Mouse (Mus musculus) heart, embryonic 11.5 days (tissue): ENCODE data around the gene Cyp4v3. TPM values are rescaled to one million over a fixed set of nuclear protein-coding genes. Genes with fewer than 3 reads are reported as not detected.

Experiments used
- ATAC-seq: fragments of 200-750 bp; cut with Nextera tagmentation; replicated peaks from 2 replicates; pipeline ENCODE4 v1.8.0; 2017; ENCODE audit warnings: moderate library complexity; ENCODE audit not compliant: insufficient number of reproducible peaks, low FRiP score, low TSS enrichment
- H3K27ac ChIP-seq: fragments of 300-500 bp; sonication (generic); 2 replicates; pipeline ENCODE4 v1.5.1; 2014; ENCODE audit warnings: mild to moderate bottlenecking, low read depth, low read length
- H3K27me3 ChIP-seq: fragments of 300-500 bp; sonication (generic); 2 replicates; pipeline ENCODE4 v1.6.1; 2014; ENCODE audit warnings: mild to moderate bottlenecking, low read length, mixed read lengths; ENCODE audit not compliant: control insufficient read depth, insufficient read depth
- H3K36me3 ChIP-seq: fragments of 300-500 bp; sonication (generic); 2 replicates; pipeline ENCODE4 v1.6.1; 2014; ENCODE audit warnings: mild to moderate bottlenecking, low read length, moderate library complexity, mixed read lengths; ENCODE audit not compliant: control insufficient read depth, insufficient read depth
- H3K4me1 ChIP-seq: fragments of 300-500 bp; sonication (generic); 2 replicates; pipeline ENCODE4 v1.6.1; 2014; ENCODE audit warnings: low read length; ENCODE audit not compliant: control insufficient read depth, insufficient read depth
- H3K4me2 ChIP-seq: fragments of 300-500 bp; sonication (generic); 2 replicates; pipeline ENCODE4 v1.6.1; 2014; ENCODE audit warnings: mild to moderate bottlenecking, moderate library complexity
- H3K4me3 ChIP-seq: fragments of 300-500 bp; sonication (generic); 2 replicates; pipeline ENCODE4 v1.5.1; 2014; ENCODE audit warnings: low read depth, low read length
- H3K9ac ChIP-seq: fragments of 300-500 bp; sonication (generic); 2 replicates; pipeline ENCODE4 v1.6.1; 2014; ENCODE audit warnings: mild to moderate bottlenecking, low read depth, low read length, moderate library complexity
- H3K9me3 ChIP-seq: fragments of 300-500 bp; sonication (generic); replicated peaks from 2 replicates; pipeline ENCODE4 v1.6.1; 2016; ENCODE audit warnings: low read length; ENCODE audit not compliant: control insufficient read depth
- WGBS: fragments of 180-500 bp; shearing (Covaris S2); extraction: QIAGEN DNeasy Blood & Tissue Kit; methylation state at CpG from one replicate; pipeline ENCODE4 v1.1.7; 2014; ENCODE audit not compliant: insufficient replicate concordance; 5-methylcytosine and 5-hydroxymethylcytosine counted together
- polyA plus RNA-seq: library from polyadenylated mRNA; unstranded; fragments of >200 nt; fragmentation: Nextera tagmentation; extraction: Ambion mirVana; gene quantifications from 2 replicates; pipeline ENCODE4 v1.2.1, GENCODE M21; 2014

Gene Cyp4v3
- polyA plus RNA-seq, 1 experiment from 2014 or later: 0.44 TPM

- no peak for ATAC-seq
- no peaks in the 10 kb centered on the region for H3K9me3 ChIP-seq
- no peak overlapping the region for H3K27ac ChIP-seq
- no peaks in the 10 kb centered on the region for H3K4me1 ChIP-seq
- WGBS: 60% methylated on average over 4 of the region's 4 CpGs
- H3K9ac ChIP-seq: no peak overlapping the region
- no peak overlapping the region for H3K4me3 ChIP-seq
- H3K27me3 ChIP-seq: no peaks in the 10 kb centered on the region
- H3K36me3 ChIP-seq: no peaks in the 10 kb centered on the region
- no peak overlapping the region for H3K4me2 ChIP-seq
Observed at GRCm38 (mm10) chr8:45267611-45268391, 65.2 kb downstream of the Cyp4v3 start.

GRCm38 (mm10) chr8:45266993-45267392 is 66.0 kb downstream of the Cyp4v3 start:
- Histone ChIP-seq H3K4me3 (no peak overlapping the region), H3K4me2 (no peak overlapping the region), H3K36me3 (no peaks in the 10 kb centered on the region), H3K27me3 (no peaks in the 10 kb centered on the region), H3K9ac (no peak overlapping the region), H3K27ac (no peak overlapping the region), H3K4me1 (no peaks in the 10 kb centered on the region), H3K9me3 (no peaks in the 10 kb centered on the region)
- ATAC-seq: no peak
- 60% methylated on average over 8 of the region's 8 CpGs for WGBS

GRCm38 (mm10) chr8:45264918-45265317 is 68.1 kb downstream of the Cyp4v3 start:
- H3K27me3 ChIP-seq: no peaks in the 10 kb centered on the region
- ATAC-seq: no peak
- H3K4me3 ChIP-seq: no peak overlapping the region
- no peak overlapping the region for H3K9ac ChIP-seq
- no peaks in the 10 kb centered on the region for H3K4me1 ChIP-seq
- WGBS: 88% methylated on average over 4 of the region's 4 CpGs
- H3K27ac ChIP-seq: no peak overlapping the region
- H3K4me2 ChIP-seq: no peak overlapping the region
- H3K36me3 ChIP-seq: no peaks in the 10 kb centered on the region
- no peaks in the 10 kb centered on the region for H3K9me3 ChIP-seq

GRCm38 (mm10) chr8:45262851-45263250 is 70.2 kb downstream of the Cyp4v3 start:
- H3K4me3 ChIP-seq: no peak overlapping the region
- H3K36me3 ChIP-seq: no peaks in the 10 kb centered on the region
- H3K4me2 ChIP-seq: no peak overlapping the region
- H3K9ac ChIP-seq: no peak overlapping the region
- H3K27ac ChIP-seq: no peak overlapping the region
- 70% methylated on average over 3 of the region's 3 CpGs for WGBS
- H3K9me3 ChIP-seq: no peaks in the 10 kb centered on the region
- H3K27me3 ChIP-seq: no peaks in the 10 kb centered on the region
- no peaks in the 10 kb centered on the region for H3K4me1 ChIP-seq
- ATAC-seq: no peak

GRCm38 (mm10) chr8:45261920-45262319 is 71.1 kb downstream of the Cyp4v3 start, which contains the start of gene F11:
F11 (minus strand) TSS chr8:45262031.
- no peak within 1 kb of the TSS for H3K9ac ChIP-seq
- H3K27me3 ChIP-seq: no peaks in the 10 kb centered on the region
- no peak within 1 kb of the TSS for H3K4me3 ChIP-seq
- H3K9me3 ChIP-seq: no peaks in the 10 kb centered on the region
- ATAC-seq: no peak
- no peaks in the 10 kb centered on the region for H3K4me1 ChIP-seq
- H3K4me2 ChIP-seq: no peak within 1 kb of the TSS
- H3K27ac ChIP-seq: no peak within 1 kb of the TSS
- WGBS: 70% methylated on average over 10 of the region's 10 CpGs
- no peaks in the 10 kb centered on the region for H3K36me3 ChIP-seq

- Histone ChIP-seq H3K9ac (no peak overlapping the region), H3K4me3 (no peak overlapping the region), H3K9me3 (no peaks in the 10 kb centered on the region), H3K4me1 (no peaks in the 10 kb centered on the region), H3K36me3 (no peaks in the 10 kb centered on the region), H3K27me3 (no peaks in the 10 kb centered on the region), H3K27ac (no peak overlapping the region), H3K4me2 (no peak overlapping the region)
- WGBS: 77% methylated on average over 8 of the region's 8 CpGs
- no peak for ATAC-seq
Observed at GRCm38 (mm10) chr8:45258421-45258820, 74.6 kb downstream of the Cyp4v3 start.

GRCm38 (mm10) chr8:45255040-45255439 is 78.0 kb downstream of the Cyp4v3 start:
- ATAC-seq: no peak
- Histone ChIP-seq H3K27ac (no peak overlapping the region), H3K4me2 (no peak overlapping the region), H3K4me1 (no peaks in the 10 kb centered on the region), H3K4me3 (no peak overlapping the region), H3K9ac (no peak overlapping the region), H3K9me3 (no peaks in the 10 kb centered on the region), H3K36me3 (no peaks in the 10 kb centered on the region), H3K27me3 (no peaks in the 10 kb centered on the region)
- WGBS: 80% methylated on average over 12 of the region's 12 CpGs
